1 mouse cellular context compared by ENCODE assay signal in the genomic region with DNA sequence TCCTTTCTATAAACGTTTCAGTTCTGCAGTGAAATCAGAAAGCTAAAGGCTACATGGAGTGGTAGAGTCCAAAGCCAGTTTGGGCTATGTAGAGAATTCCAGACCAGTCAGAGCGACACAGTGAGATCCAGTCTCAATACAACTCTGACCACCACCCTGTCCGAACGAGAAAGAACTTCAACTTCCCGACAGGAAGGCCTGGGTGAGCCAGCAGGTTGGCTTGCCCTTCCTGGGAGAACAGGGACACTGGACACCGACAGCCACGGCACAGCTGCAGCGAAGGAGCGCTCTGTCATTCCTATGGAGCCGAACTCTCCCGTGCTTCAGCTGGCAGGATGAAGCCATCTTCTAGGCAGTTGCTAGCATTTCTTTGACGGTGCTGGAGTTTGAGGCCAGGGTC. TPM values are rescaled to one million over a fixed set of nuclear protein-coding genes. Genes with fewer than 3 reads are reported as not detected.
"Had no signal": no experiment of that assay in that cellular context is flagged by ENCODE, and none has a peak within 500 bp of the region (broad histone marks: within the 10 kb centered on the region; RNA-seq: fewer than 3 reads in every experiment).

No protein-coding gene starts in this region.

RNA-seq across cellular contexts. Expression of a gene that starts 10.8 kb away (rescaled TPM):
- polyA plus RNA-seq: erythroblast, embryonic 14.5 days had no signal
